Comparison of ENCODE assay signal across 10 mouse cellular contexts in genomic region chr8:78630414-78631164, GRCm38 (mm10).
DNase-seq lines count a peak whose midpoint lies in the region; ATAC-seq lines count a peak whose summit lies in the region.
"Had no signal": no experiment of that assay in that cellular context is flagged by ENCODE, and none has a peak within 500 bp of the region (broad histone marks: within the 10 kb centered on the region; RNA-seq: fewer than 3 reads in every experiment).

No protein-coding gene starts in this region.

- H3K4me3 ChIP-seq in heart, embryonic 15.5 days = no peak overlapping the region
- H3K4me3 ChIP-seq: neural tube, embryonic 12.5 days had no signal

- H3K4me2 ChIP-seq in heart, embryonic 15.5 days = peak overlapping the region; percentile 5; the same call in 1 of the 2 replicates
- H3K4me2 ChIP-seq: neural tube, embryonic 12.5 days had no signal

- H3K9ac ChIP-seq in heart, embryonic 15.5 days = no peak overlapping the region
- H3K9ac ChIP-seq: neural tube, embryonic 12.5 days had no signal

- WGBS in heart, embryonic 15.5 days = 55% methylated on average over 19 of the region's 19 CpGs

- peak overlapping the region; percentile 45; the same call in 1 of the 2 replicates for H3K27ac ChIP-seq in heart, embryonic 15.5 days
- H3K27ac ChIP-seq: neural tube, embryonic 12.5 days had no signal

- intact Hi-C loops in heart, postnatal 10 days (cut with DNase I) = no loop called here

- no peaks in the 10 kb centered on the region for H3K27me3 ChIP-seq in heart, embryonic 15.5 days

- no peak for ATAC-seq in heart, embryonic 15.5 days (replicated peaks; ENCODE audit: insufficient number of reproducible peaks, insufficient read depth, low FRiP score, low read depth)

- peaks cover 29% of the 10 kb centered on the region for H3K4me1 ChIP-seq in heart, embryonic 15.5 days (replicated peaks)

- no peaks in the 10 kb centered on the region for H3K9me3 ChIP-seq in heart, embryonic 15.5 days (replicated peaks)
- H3K9me3 ChIP-seq: neural tube, embryonic 12.5 days had no signal

- H3K36me3 ChIP-seq in heart, embryonic 15.5 days = no peaks in the 10 kb centered on the region
- H3K36me3 ChIP-seq: neural tube, embryonic 12.5 days had no signal

- DNase-seq in heart, postnatal 10 days = no peak
- DNase-seq in spleen, postnatal 10 days (ENCODE audit: low spot score in 2 of 2) = peak; percentile 19 to 32
- no peak for DNase-seq in spleen, postnatal 4 days (ENCODE audit: low spot score in 2 of 2)
- peak; percentile 12 for DNase-seq in induced T-regulatory cell, adult 2 months (ENCODE audit: low read depth)
- peak; percentile 6 to 13 for DNase-seq in thymus, postnatal 36 days
- DNase-seq in kidney, postnatal 10 days = no peak
- no peak for DNase-seq in left cerebral cortex, adult 18-20 months (ENCODE audit: low spot score in 2 of 2)
- DNase-seq: kidney, postnatal 25 days had no signal

Comparison
In these comparisons a context has a peak if more than half of its experiments do, and no peak if none do; other contexts are left out.
1. DNase-seq: peak in spleen, postnatal 10 days (2 of 2), induced T-regulatory cell, adult 2 months (single experiment) and thymus, postnatal 36 days (2 of 2); none in heart, postnatal 10 days (0 of 2), spleen, postnatal 4 days (0 of 2), kidney, postnatal 10 days (single experiment) and left cerebral cortex, adult 18-20 months (0 of 2).